Mouse (Mus musculus): ENCODE data around the gene H2-Ab1. TPM values are rescaled to one million over a fixed set of nuclear protein-coding genes. Genes with fewer than 3 reads are reported as not detected.

The H2-Ab1 gene
- polyA plus RNA-seq (2011; ENCODE audit: insufficient read depth, insufficient read length, low replicate concordance, missing spikeins): 73.7 and 175 TPM in 2 replicates

DNA sequence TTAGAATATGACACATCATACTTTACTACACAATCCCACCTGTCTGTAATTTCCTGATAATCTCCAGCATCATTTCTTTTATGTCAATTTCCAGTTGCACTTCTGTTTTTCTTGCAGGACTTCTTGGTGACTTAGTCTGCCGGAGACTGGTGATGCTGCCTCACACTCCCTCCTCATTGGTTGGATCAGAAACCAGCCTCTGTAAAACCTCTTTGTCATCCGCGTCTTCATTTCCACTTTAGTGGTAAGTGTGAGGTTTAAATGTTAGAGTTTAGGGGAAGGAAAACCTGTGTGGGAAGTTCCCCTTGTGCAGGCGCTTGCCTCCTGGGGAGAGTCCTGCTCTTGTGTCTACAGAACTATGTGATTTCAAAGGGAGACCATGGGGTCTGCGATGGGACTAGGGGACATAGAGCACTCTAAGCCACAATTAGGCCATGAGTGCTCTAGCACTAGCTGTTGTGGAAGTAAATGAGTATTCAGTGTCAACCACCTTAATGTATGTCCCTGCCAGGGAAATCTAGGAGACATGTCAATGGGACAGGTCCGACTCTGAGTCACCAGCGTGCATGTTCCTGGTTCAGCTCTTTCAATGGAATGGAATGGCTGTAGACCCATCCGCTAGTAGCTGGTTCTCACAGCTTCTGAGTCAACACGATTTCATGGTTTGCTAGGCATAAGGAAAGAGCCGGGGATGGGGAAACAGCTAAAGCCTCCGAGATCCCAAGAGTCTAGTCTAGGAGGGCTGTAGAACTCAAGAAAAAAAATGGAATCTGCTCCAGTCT lies at the start of gene H2-Ab1:
Gene H2-Ab1, plus strand, starts transcription at position 96 of the 782 bp plus-strand sequence.
- no peak for TF ChIP-seq CTCF (IDR thresholded peaks at IDR 0.05; ENCODE audit: control insufficient read depth, insufficient read depth, low read length)
- no peak for TF ChIP-seq POLR2A (IDR thresholded peaks at IDR 0.05; ENCODE audit: borderline replicate concordance, control insufficient read depth, low read depth, low read length)
- Histone ChIP-seq H3K4me1 (ENCODE audit: control insufficient read depth, insufficient read depth, low read length) (no peaks in the 10 kb centered on the region; the same call in 1 of the 2 replicates), H3K27ac (ENCODE audit: control insufficient read depth, insufficient read depth, low read depth, low read length, poor library complexity) (peak within 1 kb of the TSS; percentile 18; the same call in 1 of the 2 replicates), H3K4me3 (replicated peaks; ENCODE audit: control insufficient read depth, low read depth, low read length) (no peak within 1 kb of the TSS)
- 54% methylated on average over 11 of the region's 11 CpGs for WGBS

DNA sequence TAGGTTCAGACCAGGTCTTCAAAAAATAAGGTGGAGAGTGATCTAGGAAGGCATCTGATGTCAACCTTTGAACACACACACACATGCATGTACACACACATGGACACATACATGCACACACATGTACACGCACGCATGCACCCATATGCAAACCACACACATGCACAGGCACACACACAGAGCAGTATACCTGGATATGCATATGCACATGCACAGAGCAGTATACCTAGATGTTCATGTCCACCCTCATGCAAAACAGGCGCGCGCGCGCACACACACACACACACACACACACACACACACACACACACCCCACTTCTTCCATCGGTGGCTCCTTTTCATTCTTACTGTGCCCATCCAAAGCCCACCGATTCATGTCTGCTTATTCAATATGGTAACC lies 49.6 kb upstream of the H2-Ab1 start:
- no peak for TF ChIP-seq CTCF (IDR thresholded peaks at IDR 0.05; ENCODE audit: control insufficient read depth, insufficient read depth, low read length)
- no peak for TF ChIP-seq POLR2A (IDR thresholded peaks at IDR 0.05; ENCODE audit: borderline replicate concordance, control insufficient read depth, low read depth, low read length)
- H3K4me3 ChIP-seq (replicated peaks; ENCODE audit: control insufficient read depth, low read depth, low read length): no peak overlapping the region
- WGBS: 93% methylated on average over 9 of the region's 9 CpGs
- peaks cover 12% of the 10 kb centered on the region; the same call in 1 of the 2 replicates for H3K4me1 ChIP-seq (ENCODE audit: control insufficient read depth, insufficient read depth, low read length)
- H3K27ac ChIP-seq (ENCODE audit: control insufficient read depth, insufficient read depth, low read depth, low read length, poor library complexity): no peak overlapping the region

DNA sequence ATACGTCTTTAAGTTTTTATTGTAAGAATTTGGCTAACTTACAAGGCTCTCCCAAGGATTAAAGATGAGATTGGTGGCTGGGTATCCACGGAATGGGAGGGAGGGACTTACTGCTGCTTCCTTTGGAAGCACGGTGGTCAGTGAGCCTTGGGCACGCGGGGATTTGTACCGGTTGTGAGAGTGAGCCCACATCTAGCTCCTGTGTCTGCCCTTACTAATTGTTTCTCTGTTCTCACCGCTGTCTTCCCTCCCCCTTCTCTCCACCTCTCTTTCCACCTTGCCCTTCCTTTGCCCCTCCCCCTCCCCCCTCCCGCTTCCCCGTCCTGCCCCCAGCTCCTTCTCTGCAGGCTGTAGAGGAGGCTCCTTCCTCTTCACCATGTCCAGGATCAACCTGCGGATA lies 49.1 kb upstream of the H2-Ab1 start:
- 56% methylated on average over 10 of the region's 10 CpGs for WGBS
- Histone ChIP-seq H3K4me1 (ENCODE audit: control insufficient read depth, insufficient read depth, low read length) (peaks cover 12% of the 10 kb centered on the region; the same call in 1 of the 2 replicates), H3K27ac (ENCODE audit: control insufficient read depth, insufficient read depth, low read depth, low read length, poor library complexity) (no peak overlapping the region), H3K4me3 (replicated peaks; ENCODE audit: control insufficient read depth, low read depth, low read length) (no peak overlapping the region)
- TF ChIP-seq CTCF (IDR thresholded peaks at IDR 0.05; ENCODE audit: control insufficient read depth, insufficient read depth, low read length) (no peak), POLR2A (IDR thresholded peaks at IDR 0.05; ENCODE audit: borderline replicate concordance, control insufficient read depth, low read depth, low read length) (no peak)

DNA sequence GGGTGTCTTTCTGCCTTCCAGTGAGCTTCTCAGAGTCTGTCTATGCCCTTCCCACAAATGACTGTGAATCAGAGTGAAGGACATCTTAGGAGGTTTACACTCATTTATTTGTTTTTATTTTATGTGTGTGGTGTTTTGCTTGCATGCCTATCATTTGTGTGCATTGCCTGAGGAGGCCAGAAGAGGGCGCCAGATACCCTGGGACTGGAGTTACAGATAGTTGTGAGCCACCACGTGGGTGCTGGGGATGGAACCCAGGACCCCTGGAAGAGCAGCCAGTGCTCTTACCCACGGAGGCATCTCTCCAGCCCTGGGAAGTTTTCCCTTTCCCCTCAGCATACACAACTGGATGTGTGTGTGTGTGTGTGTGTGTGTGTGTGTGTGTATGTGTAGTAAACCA lies 47.8 kb upstream of the H2-Ab1 start:
- Histone ChIP-seq H3K4me1 (ENCODE audit: control insufficient read depth, insufficient read depth, low read length) (peaks cover 10% of the 10 kb centered on the region; the same call in 1 of the 2 replicates), H3K4me3 (replicated peaks; ENCODE audit: control insufficient read depth, low read depth, low read length) (no peak overlapping the region), H3K27ac (ENCODE audit: control insufficient read depth, insufficient read depth, low read depth, low read length, poor library complexity) (no peak overlapping the region)
- WGBS: 64% methylated on average over 3 of the region's 3 CpGs
- TF ChIP-seq POLR2A (IDR thresholded peaks at IDR 0.05; ENCODE audit: borderline replicate concordance, control insufficient read depth, low read depth, low read length) (no peak), CTCF (IDR thresholded peaks at IDR 0.05; ENCODE audit: control insufficient read depth, insufficient read depth, low read length) (peak; percentile 64)

DNA sequence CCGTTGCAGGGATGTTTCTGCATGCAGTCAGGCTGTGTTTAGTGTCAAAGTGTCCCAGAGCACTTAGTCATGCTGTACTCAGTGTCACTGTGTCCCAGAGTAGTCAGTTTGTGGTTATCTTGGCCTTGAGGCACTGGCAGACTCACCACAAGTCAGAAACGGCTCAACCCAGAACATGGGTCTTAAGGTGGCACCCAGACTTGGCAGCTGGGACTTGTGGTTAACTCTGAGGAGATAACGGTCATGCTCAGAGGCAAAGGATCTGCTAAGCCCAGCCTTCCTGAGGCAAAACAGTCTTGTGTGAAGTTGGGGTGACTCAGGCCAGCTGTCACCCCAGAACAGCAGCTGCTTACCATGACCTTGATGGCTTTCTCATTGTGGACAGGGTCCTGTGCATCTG lies 46.9 kb upstream of the H2-Ab1 start:
- WGBS: 5% methylated on average over 3 of the region's 3 CpGs
- no peak for TF ChIP-seq POLR2A (IDR thresholded peaks at IDR 0.05; ENCODE audit: borderline replicate concordance, control insufficient read depth, low read depth, low read length)
- no peak for TF ChIP-seq CTCF (IDR thresholded peaks at IDR 0.05; ENCODE audit: control insufficient read depth, insufficient read depth, low read length)
- Histone ChIP-seq H3K4me1 (ENCODE audit: control insufficient read depth, insufficient read depth, low read length) (peaks cover 10% of the 10 kb centered on the region; the same call in 1 of the 2 replicates), H3K4me3 (replicated peaks; ENCODE audit: control insufficient read depth, low read depth, low read length) (no peak overlapping the region), H3K27ac (ENCODE audit: control insufficient read depth, insufficient read depth, low read depth, low read length, poor library complexity) (peak overlapping the region; percentile 50)

DNA sequence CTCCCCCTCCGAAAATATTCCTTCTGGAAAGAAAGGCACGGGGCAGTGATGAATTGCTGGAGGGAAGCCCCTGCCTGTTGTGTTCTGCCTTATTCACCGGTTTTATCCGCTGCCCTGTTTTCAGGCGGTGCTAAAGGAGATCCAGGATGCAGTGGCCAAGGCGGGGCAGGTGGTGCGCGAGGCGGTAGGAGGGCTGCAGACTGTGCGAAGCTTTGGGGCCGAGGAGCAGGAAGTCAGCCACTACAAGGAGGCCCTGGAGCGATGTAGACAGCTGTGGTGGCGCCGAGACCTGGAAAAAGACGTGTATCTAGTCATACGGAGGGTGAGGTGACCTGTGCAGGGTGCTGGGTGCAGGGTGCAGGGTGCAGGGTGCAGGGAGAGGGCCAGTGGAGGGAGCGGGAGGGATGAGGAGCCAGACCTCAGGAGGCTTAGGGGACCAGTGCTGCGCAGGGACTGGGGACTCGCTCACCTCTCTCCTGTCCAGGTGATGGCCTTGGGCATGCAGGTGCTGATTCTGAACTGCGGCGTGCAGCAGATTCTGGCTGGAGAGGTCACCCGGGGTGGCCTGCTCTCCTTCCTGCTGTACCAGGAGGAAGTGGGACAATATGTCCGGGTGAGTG lies 45.6 kb upstream of the H2-Ab1 start:
- no peak overlapping the region for H3K4me3 ChIP-seq (replicated peaks; ENCODE audit: control insufficient read depth, low read depth, low read length)
- TF ChIP-seq POLR2A (IDR thresholded peaks at IDR 0.05; ENCODE audit: borderline replicate concordance, control insufficient read depth, low read depth, low read length) (no peak), CTCF (IDR thresholded peaks at IDR 0.05; ENCODE audit: control insufficient read depth, insufficient read depth, low read length) (no peak)
- WGBS: 34% methylated on average over 23 of the region's 23 CpGs
- H3K4me1 ChIP-seq (ENCODE audit: control insufficient read depth, insufficient read depth, low read length): peaks cover 10% of the 10 kb centered on the region; the same call in 1 of the 2 replicates
- H3K27ac ChIP-seq (ENCODE audit: control insufficient read depth, insufficient read depth, low read depth, low read length, poor library complexity): no peak overlapping the region; the same call in 1 of the 2 replicates

DNA sequence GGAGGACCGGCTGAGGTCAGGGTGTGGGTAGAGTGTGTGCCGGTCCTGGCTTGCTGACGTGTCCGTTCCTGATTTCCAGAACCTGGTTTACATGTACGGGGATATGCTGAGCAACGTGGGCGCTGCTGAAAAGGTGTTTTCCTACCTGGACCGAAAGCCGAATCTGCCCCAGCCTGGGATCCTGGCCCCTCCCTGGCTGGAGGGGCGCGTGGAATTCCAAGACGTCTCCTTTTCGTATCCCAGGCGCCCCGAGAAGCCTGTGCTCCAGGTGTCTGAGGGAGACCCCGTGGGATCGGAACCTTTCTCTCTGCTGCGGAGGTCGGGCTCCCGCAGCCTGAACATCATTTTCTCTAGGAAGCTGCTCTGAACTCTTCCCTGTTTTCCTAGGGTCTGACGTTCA lies 43.6 kb upstream of the H2-Ab1 start:
- no peak overlapping the region for H3K27ac ChIP-seq (ENCODE audit: control insufficient read depth, insufficient read depth, low read depth, low read length, poor library complexity)
- WGBS: 91% methylated on average over 21 of the region's 21 CpGs
- H3K4me3 ChIP-seq (replicated peaks; ENCODE audit: control insufficient read depth, low read depth, low read length): no peak overlapping the region
- TF ChIP-seq POLR2A (IDR thresholded peaks at IDR 0.05; ENCODE audit: borderline replicate concordance, control insufficient read depth, low read depth, low read length): no peak
- TF ChIP-seq CTCF (IDR thresholded peaks at IDR 0.05; ENCODE audit: control insufficient read depth, insufficient read depth, low read length): no peak
- peaks cover 6% of the 10 kb centered on the region; the same call in 1 of the 2 replicates for H3K4me1 ChIP-seq (ENCODE audit: control insufficient read depth, insufficient read depth, low read length)

DNA sequence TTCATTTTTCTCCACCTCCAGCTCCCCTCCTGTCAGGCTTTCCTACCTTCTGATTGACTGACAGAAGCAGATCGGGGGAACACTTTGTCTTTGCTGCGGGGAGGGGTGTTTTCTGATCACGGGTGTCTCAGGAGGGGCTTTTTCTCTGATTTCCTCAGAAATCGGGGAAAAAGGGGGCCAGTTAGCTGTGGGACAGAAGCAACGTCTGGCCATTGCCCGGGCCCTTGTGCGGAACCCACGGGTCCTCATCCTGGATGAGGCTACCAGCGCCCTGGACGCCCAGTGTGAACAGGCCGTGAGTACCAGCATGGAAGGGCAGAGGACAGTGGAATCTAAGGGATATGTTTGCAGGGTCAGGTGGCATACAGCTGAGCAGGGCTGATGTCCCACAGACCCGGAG lies 42.3 kb upstream of the H2-Ab1 start:
- 92% methylated on average over 12 of the region's 12 CpGs for WGBS
- no peak overlapping the region for H3K27ac ChIP-seq (ENCODE audit: control insufficient read depth, insufficient read depth, low read depth, low read length, poor library complexity)
- peaks cover 6% of the 10 kb centered on the region; the same call in 1 of the 2 replicates for H3K4me1 ChIP-seq (ENCODE audit: control insufficient read depth, insufficient read depth, low read length)
- TF ChIP-seq CTCF (IDR thresholded peaks at IDR 0.05; ENCODE audit: control insufficient read depth, insufficient read depth, low read length): no peak
- TF ChIP-seq POLR2A (IDR thresholded peaks at IDR 0.05; ENCODE audit: borderline replicate concordance, control insufficient read depth, low read depth, low read length): no peak
- H3K4me3 ChIP-seq (replicated peaks; ENCODE audit: control insufficient read depth, low read depth, low read length): no peak overlapping the region

Data from bone marrow, adult 2 months (tissue).